In genomic region chr7:113206644-113207470, GRCm38 (mm10) we compare ENCODE assay signal across 8 mouse cellular contexts. TPM values are rescaled to one million over a fixed set of nuclear protein-coding genes. Genes with fewer than 3 reads are reported as not detected.
DNase-seq lines count a peak whose midpoint lies in the region; ATAC-seq lines count a peak whose summit lies in the region.

Gene Arntl (plus strand): TSS chr7:113207465.

- peak; percentile 100 for DNase-seq in R1 (ENCODE audit: low read depth, low spot score)
- DNase-seq in cerebellum, postnatal 14 days: peak; percentile 97 to 98
- peak; percentile 92 to 98 for DNase-seq in frontal cortex, postnatal 14 days (ENCODE audit: low spot score in 2 of 2)
- DNase-seq in layer of hippocampus, postnatal 25 days (ENCODE audit: extremely low spot score in 1 of 2, low spot score in 1 of 2): peak; percentile 75 to 76
- DNase-seq in lung, postnatal 25 days (ENCODE audit: low spot score): peak; percentile 99
- DNase-seq in retina, embryonic 14.5 days (ENCODE audit: low spot score): peak; percentile 99
- peak; percentile 94 for DNase-seq in thymus, postnatal 4 days

- peak within 1 kb of the TSS; percentile 83 for H3K9ac ChIP-seq in hindbrain, embryonic 13.5 days

- peaks cover 28% of the 10 kb centered on the region for H3K4me1 ChIP-seq in hindbrain, embryonic 13.5 days (replicated peaks)

- peak; percentile 98 for ATAC-seq in hindbrain, embryonic 13.5 days (ENCODE audit: low FRiP score)

- H3K4me3 ChIP-seq in hindbrain, embryonic 13.5 days: peak within 1 kb of the TSS; percentile 85

- under 1% methylated on average over 52 of the region's 52 CpGs for WGBS in hindbrain, embryonic 13.5 days

- peak within 1 kb of the TSS; percentile 79 for H3K4me2 ChIP-seq in hindbrain, embryonic 13.5 days

- peaks cover 72% of the 10 kb centered on the region for H3K27me3 ChIP-seq in hindbrain, embryonic 13.5 days

- H3K36me3 ChIP-seq in hindbrain, embryonic 13.5 days: no peaks in the 10 kb centered on the region

- H3K9me3 ChIP-seq in hindbrain, embryonic 13.5 days: no peaks in the 10 kb centered on the region

- H3K27ac ChIP-seq in hindbrain, embryonic 13.5 days: peak within 1 kb of the TSS; percentile 89

RNA-seq across cellular contexts. Expression of gene Arntl, which starts in this region (rescaled TPM):
- 11.5 and 13.2 TPM in 2 replicates for polyA plus RNA-seq in hindbrain, embryonic 13.5 days (2015; fragmentation: Nextera tagmentation; extraction: Ambion mirVana)
- 10 to 100 TPM; 31.1 to 32.0 TPM for total RNA-seq in layer of hippocampus, postnatal 25 days (2021)

Comparison
In these comparisons a context has a peak if more than half of its experiments do, and no peak if none do; other contexts are left out.
1. Peak in every context shown above with its lines: DNase-seq, ATAC-seq, H3K4me3 ChIP-seq and H3K27ac ChIP-seq.